Mouse (Mus musculus) T-helper 17 cell (primary cell): ENCODE results near the gene Ptprg.

Source experiments
- in situ Hi-C, 2 experiments: fragments of 300-600 bp; cut with MboI, MseI; formaldehyde crosslinking; loops; 1 replicate in 1 of 2; 2 replicates in 1 of 2; pipeline ENCODE4 v1.15.1; 2025; ENCODE audit warnings: high pct_unique_total_duplicates in 2 of 2

Ptprg gene

GRCm38 (mm10) chr14:11617362-11617761 lies 64.0 kb downstream of the Ptprg start:
- in situ Hi-C loops = no loop called here

GRCm38 (mm10) chr14:11618140-11618705 lies 64.9 kb downstream of the Ptprg start:
- in situ Hi-C loops = no loop called here

- in situ Hi-C loops = no loop called here
These were observed 66.3 kb downstream of the Ptprg start for GRCm38 (mm10) chr14:11619606-11620005.

GRCm38 (mm10) chr14:11620314-11620713 lies 67.0 kb downstream of the Ptprg start:
- in situ Hi-C loops = no loop called here

GRCm38 (mm10) chr14:11620962-11621568 lies 67.7 kb downstream of the Ptprg start:
- in situ Hi-C loops = no loop called here

GRCm38 (mm10) chr14:11623576-11623975 lies 70.2 kb downstream of the Ptprg start:
- in situ Hi-C loops = no loop called here

GRCm38 (mm10) chr14:11630736-11631135 lies 77.4 kb downstream of the Ptprg start:
- in situ Hi-C loops = no loop called here

GRCm38 (mm10) chr14:11631505-11631904 lies 78.2 kb downstream of the Ptprg start:
- in situ Hi-C loops = no loop called here

- in situ Hi-C loops = no loop called here
These were observed 84.3 kb downstream of the Ptprg start for GRCm38 (mm10) chr14:11637673-11638072.

- in situ Hi-C loops = no loop called here
These were observed 86.0 kb downstream of the Ptprg start for GRCm38 (mm10) chr14:11639366-11639765.

- in situ Hi-C loops = no loop called here
These were observed 87.0 kb downstream of the Ptprg start for GRCm38 (mm10) chr14:11640372-11640771.

GRCm38 (mm10) chr14:11640996-11641395 lies 87.7 kb downstream of the Ptprg start:
- in situ Hi-C loops = no loop called here

- in situ Hi-C loops = no loop called here
These were observed 89.6 kb downstream of the Ptprg start for GRCm38 (mm10) chr14:11642977-11643376.

GRCm38 (mm10) chr14:11657374-11657773 lies 104.0 kb downstream of the Ptprg start:
- in situ Hi-C loops = no loop called here

GRCm38 (mm10) chr14:11663661-11664215 lies 110.4 kb downstream of the Ptprg start:
- in situ Hi-C loops = no loop called here

- in situ Hi-C loops = no loop called here
These were observed 111.0 kb downstream of the Ptprg start for GRCm38 (mm10) chr14:11664302-11664701.

- in situ Hi-C loops = no loop called here
These were observed 111.7 kb downstream of the Ptprg start for GRCm38 (mm10) chr14:11665046-11665445.

GRCm38 (mm10) chr14:11667762-11668161 lies 114.4 kb downstream of the Ptprg start:
- in situ Hi-C loops = no loop called here

GRCm38 (mm10) chr14:11670847-11671246 lies 117.5 kb downstream of the Ptprg start:
- in situ Hi-C loops = no loop called here

GRCm38 (mm10) chr14:11672981-11673547 lies 119.7 kb downstream of the Ptprg start:
- in situ Hi-C loops = no loop called here

GRCm38 (mm10) chr14:11678201-11678600 lies 124.9 kb downstream of the Ptprg start:
- in situ Hi-C loops = no loop called here

- in situ Hi-C loops = no loop called here
These were observed 126.4 kb downstream of the Ptprg start for GRCm38 (mm10) chr14:11679741-11680140.

GRCm38 (mm10) chr14:11680621-11681020 lies 127.3 kb downstream of the Ptprg start:
- in situ Hi-C loops = no loop called here
